Mouse (Mus musculus) myocyte (in vitro differentiated cells): Measurements from ENCODE around the gene 9230102O04Rik. TPM values are rescaled to one million over a fixed set of nuclear protein-coding genes. Genes with fewer than 3 reads are reported as not detected.

Experiments
- H3K27me3 ChIP-seq: one replicate; pipeline ENCODE4 v1.6.1; 2011; ENCODE audit not compliant: control insufficient read depth, insufficient read depth, insufficient read length
- H3K36me3 ChIP-seq: one replicate; pipeline ENCODE4 v1.6.1; 2011; ENCODE audit not compliant: control insufficient read depth, insufficient read depth
- H3K4me2 ChIP-seq: one replicate; pipeline ENCODE4 v1.6.1; 2011; ENCODE audit warnings: low read depth, control low read depth
- H3K4me3 ChIP-seq: one replicate; pipeline ENCODE4 v1.5.1; 2011; ENCODE audit warnings: mild to moderate bottlenecking, control low read depth, moderate library complexity
- H3K79me2 ChIP-seq: one replicate; pipeline ENCODE4 v1.6.1; 2011; ENCODE audit not compliant: control insufficient read depth, insufficient read depth
- H3ac ChIP-seq: one replicate; pipeline ENCODE4 v1.6.1; 2011; ENCODE audit not compliant: control insufficient read depth, insufficient read length
- CEBPB ChIP-seq: IDR thresholded peaks from 2 replicates; pipeline ENCODE4 v1.6.1; 2011; ENCODE audit warnings: mild to moderate bottlenecking, moderate library complexity; ENCODE audit not compliant: poor library complexity, insufficient read depth, severe bottlenecking
- E2F4 ChIP-seq: IDR thresholded peaks from one replicate; pipeline ENCODE4 v1.6.1; 2011; ENCODE audit warnings: mild to moderate bottlenecking, control low read depth, moderate library complexity; ENCODE audit not compliant: insufficient read depth
- MAX ChIP-seq: IDR thresholded peaks from one replicate; pipeline ENCODE4 v1.6.1; 2011; ENCODE audit warnings: low read depth, mild to moderate bottlenecking, control low read depth
- MYOD1 ChIP-seq, 3 experiments: IDR thresholded peaks; one replicate each; pipeline ENCODE4 v1.6.1; 2011; ENCODE audit warnings: control low read depth in 2 of 3, low read depth in 2 of 3, mild to moderate bottlenecking in 2 of 3, moderate library complexity in 1 of 3; ENCODE audit not compliant: insufficient read length in 2 of 3, control insufficient read depth in 1 of 3
- MYOG ChIP-seq, 3 experiments: IDR thresholded peaks; one replicate each; pipeline ENCODE4 v1.6.1; 2011; ENCODE audit warnings: control low read depth in 2 of 3, low read depth in 2 of 3, mild to moderate bottlenecking in 2 of 3; ENCODE audit not compliant: insufficient read length in 2 of 3, control insufficient read depth in 1 of 3, insufficient read depth in 1 of 3
- POLR2A ChIP-seq: IDR thresholded peaks from one replicate; pipeline ENCODE4 v1.6.1; 2011; ENCODE audit warnings: low read depth, mild to moderate bottlenecking, control low read depth, moderate library complexity; ENCODE audit not compliant: insufficient read length
- POLR2AphosphoS2 ChIP-seq: IDR thresholded peaks from one replicate; pipeline ENCODE4 v1.6.1; 2011; ENCODE audit warnings: low read depth, control low read depth; ENCODE audit not compliant: insufficient read length
- REST ChIP-seq: IDR thresholded peaks from one replicate; pipeline ENCODE4 v1.6.1; 2011; ENCODE audit warnings: mild to moderate bottlenecking, control low read depth, moderate library complexity; ENCODE audit not compliant: insufficient read depth, insufficient read length
- SRF ChIP-seq: IDR thresholded peaks from one replicate; pipeline ENCODE4 v1.6.1; 2011; ENCODE audit warnings: low read depth; ENCODE audit not compliant: control insufficient read depth, insufficient read length
- TCF12 ChIP-seq: IDR thresholded peaks from one replicate; pipeline ENCODE4 v1.6.1; 2011; ENCODE audit warnings: mild to moderate bottlenecking, control low read depth; ENCODE audit not compliant: poor library complexity, insufficient read depth, severe bottlenecking
- TCF3 ChIP-seq: IDR thresholded peaks from one replicate; pipeline ENCODE4 v1.6.1; 2011; ENCODE audit warnings: low read depth, control low read depth; ENCODE audit not compliant: insufficient read length
- USF1 ChIP-seq: IDR thresholded peaks from one replicate; pipeline ENCODE4 v1.6.1; 2011; ENCODE audit warnings: low read depth, mild to moderate bottlenecking, control low read depth, moderate library complexity
- polyA plus RNA-seq: library from polyadenylated mRNA; unstranded; fragments of >200 nt; fragmentation: generic; extraction: Trizol; gene quantifications from one replicate; pipeline ENCODE4 v1.2.1, GENCODE M21; 2012; ENCODE audit warnings: missing spikeins

Gene 9230102O04Rik
- polyA plus RNA-seq, 1 experiment, result not detected

DNA sequence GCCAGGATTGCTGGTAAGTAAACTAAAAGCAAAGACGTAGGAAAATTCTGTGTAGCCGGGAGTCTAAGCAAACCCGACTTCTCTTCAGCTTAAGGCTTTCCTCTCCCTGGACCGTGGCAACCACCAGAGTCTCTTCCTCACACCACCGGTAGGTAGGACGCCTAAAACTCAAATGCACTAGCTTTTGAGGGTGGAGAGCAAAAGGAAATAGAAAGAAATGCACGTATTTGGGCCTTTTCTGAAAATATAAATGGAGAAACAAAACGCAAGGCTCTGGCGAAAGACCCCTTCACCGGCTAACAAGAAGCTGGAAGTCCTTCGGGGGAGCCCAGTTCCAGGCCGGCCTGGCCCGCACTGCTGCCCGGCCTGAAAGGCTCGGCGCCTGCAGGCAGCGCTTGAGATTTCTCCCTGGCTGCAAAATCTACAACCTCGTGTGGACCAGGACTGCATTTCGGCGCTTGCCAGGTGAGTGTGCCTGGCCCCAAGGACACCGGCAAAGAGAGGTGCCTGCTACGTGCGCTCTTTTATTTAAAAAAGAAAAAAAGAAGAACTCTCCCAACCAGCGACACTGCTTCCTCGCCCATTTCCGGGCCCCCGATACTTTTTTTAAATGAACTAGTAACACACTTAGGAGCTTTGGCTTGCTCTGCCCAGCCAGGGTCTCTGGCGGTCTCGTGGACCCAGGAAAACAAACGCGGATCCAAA lies 12.6 kb downstream of the 9230102O04Rik start:
- peak overlapping the region; percentile 84 for H3K4me2 ChIP-seq
- TF ChIP-seq POLR2AphosphoS2 (no peak), TCF3 (no peak), MYOG (IDR thresholded peaks at IDR 0.05; ENCODE audit: control insufficient read depth in 1 of 3, insufficient read depth in 1 of 3, insufficient read length in 2 of 3, low read depth in 2 of 3) (no peak), REST (no peak), TCF12 (no peak), MYOD1 (IDR thresholded peaks at IDR 0.05; ENCODE audit: control insufficient read depth in 1 of 3, insufficient read length in 2 of 3, low read depth in 2 of 3) (no peak)
- peaks cover 8% of the 10 kb centered on the region for H3K79me2 ChIP-seq
- H3K27me3 ChIP-seq, result no peaks in the 10 kb centered on the region
- peaks cover 11% of the 10 kb centered on the region for H3K36me3 ChIP-seq
- peak overlapping the region; percentile 74 for H3K4me3 ChIP-seq
- peak overlapping the region; percentile 20 for H3ac ChIP-seq

DNA sequence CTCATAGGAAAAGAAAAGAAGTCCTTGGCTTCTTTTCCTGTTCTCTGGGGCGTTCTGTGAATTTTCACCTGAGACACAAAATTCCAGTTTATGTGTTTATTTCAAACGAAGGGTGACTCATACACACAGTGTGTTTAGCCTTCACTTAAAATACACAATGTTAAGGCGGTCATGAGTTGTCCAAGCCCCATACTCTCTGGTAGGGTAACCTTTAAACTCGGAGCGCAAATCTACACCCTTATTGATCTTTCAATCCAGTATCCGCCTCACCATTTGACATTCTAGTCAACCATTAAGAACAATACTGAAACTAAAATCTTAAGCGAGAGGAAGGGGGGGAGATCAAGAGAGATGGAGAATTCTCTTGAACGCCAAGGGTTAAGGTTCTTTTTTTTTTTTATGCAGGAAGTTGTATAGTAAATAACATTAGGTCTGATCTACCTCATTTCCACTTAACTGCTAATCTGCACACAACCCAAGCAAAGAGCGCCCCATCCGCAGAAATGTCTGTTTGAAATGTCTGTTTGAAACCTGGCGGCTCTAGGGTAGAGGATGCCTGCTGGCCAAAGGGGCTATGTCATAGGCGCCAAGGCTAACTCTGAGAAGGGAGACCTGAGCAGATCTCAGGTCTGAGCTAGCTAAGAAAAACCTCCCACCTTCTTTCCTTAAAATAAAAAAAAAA lies 13.5 kb downstream of the 9230102O04Rik start:
- H3K36me3 ChIP-seq, result peaks cover 13% of the 10 kb centered on the region
- peaks cover 8% of the 10 kb centered on the region for H3K79me2 ChIP-seq
- H3ac ChIP-seq, result no peak overlapping the region
- no peak for TF ChIP-seq REST
- no peak for TF ChIP-seq USF1
- TF ChIP-seq MAX, result no peak
- no peak for TF ChIP-seq POLR2A
- no peak for TF ChIP-seq TCF3
- TF ChIP-seq SRF, result no peak
- TF ChIP-seq E2F4, result no peak
- TF ChIP-seq MYOD1 (IDR thresholded peaks at IDR 0.05; ENCODE audit: control insufficient read depth in 1 of 3, insufficient read length in 2 of 3, low read depth in 2 of 3), result no peak
- no peak for TF ChIP-seq TCF12
- no peak for TF ChIP-seq CEBPB
- TF ChIP-seq POLR2AphosphoS2, result no peak
- TF ChIP-seq MYOG (IDR thresholded peaks at IDR 0.05; ENCODE audit: control insufficient read depth in 1 of 3, insufficient read depth in 1 of 3, insufficient read length in 2 of 3, low read depth in 2 of 3), result no peak
- H3K4me2 ChIP-seq, result peak overlapping the region; percentile 84
- H3K4me3 ChIP-seq, result peak overlapping the region; percentile 74
- no peaks in the 10 kb centered on the region for H3K27me3 ChIP-seq

DNA sequence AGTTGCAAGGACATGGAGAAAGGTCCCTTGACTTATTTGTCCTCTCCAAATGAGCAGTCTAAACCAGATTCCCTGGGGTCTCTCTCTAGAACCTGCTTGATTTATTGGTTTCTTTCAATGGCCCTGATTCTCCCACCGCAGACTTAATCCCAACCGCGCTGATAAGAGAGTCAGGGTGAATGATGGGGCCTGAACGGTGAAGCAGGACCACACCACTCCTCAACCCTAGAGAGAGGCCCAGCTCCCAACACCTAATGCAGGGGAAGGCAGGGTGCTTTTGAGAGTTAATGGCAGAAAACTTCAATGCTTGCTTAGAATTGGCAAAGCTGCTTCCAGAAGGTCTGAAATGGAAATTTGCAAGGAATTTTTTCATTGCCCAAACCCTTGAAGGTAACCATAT lies 14.1 kb downstream of the 9230102O04Rik start:
- Histone ChIP-seq H3K4me3 (no peak overlapping the region), H3K36me3 (peaks cover 13% of the 10 kb centered on the region), H3K4me2 (no peak overlapping the region), H3K27me3 (no peaks in the 10 kb centered on the region), H3ac (no peak overlapping the region), H3K79me2 (peaks cover 8% of the 10 kb centered on the region)
- TF ChIP-seq TCF3, result no peak
- TF ChIP-seq TCF12, result no peak
- TF ChIP-seq CEBPB, result no peak
- no peak for TF ChIP-seq POLR2AphosphoS2
- no peak for TF ChIP-seq MYOG (IDR thresholded peaks at IDR 0.05; ENCODE audit: control insufficient read depth in 1 of 3, insufficient read depth in 1 of 3, insufficient read length in 2 of 3, low read depth in 2 of 3)
- TF ChIP-seq MAX, result no peak
- no peak for TF ChIP-seq MYOD1 (IDR thresholded peaks at IDR 0.05; ENCODE audit: control insufficient read depth in 1 of 3, insufficient read length in 2 of 3, low read depth in 2 of 3)

DNA sequence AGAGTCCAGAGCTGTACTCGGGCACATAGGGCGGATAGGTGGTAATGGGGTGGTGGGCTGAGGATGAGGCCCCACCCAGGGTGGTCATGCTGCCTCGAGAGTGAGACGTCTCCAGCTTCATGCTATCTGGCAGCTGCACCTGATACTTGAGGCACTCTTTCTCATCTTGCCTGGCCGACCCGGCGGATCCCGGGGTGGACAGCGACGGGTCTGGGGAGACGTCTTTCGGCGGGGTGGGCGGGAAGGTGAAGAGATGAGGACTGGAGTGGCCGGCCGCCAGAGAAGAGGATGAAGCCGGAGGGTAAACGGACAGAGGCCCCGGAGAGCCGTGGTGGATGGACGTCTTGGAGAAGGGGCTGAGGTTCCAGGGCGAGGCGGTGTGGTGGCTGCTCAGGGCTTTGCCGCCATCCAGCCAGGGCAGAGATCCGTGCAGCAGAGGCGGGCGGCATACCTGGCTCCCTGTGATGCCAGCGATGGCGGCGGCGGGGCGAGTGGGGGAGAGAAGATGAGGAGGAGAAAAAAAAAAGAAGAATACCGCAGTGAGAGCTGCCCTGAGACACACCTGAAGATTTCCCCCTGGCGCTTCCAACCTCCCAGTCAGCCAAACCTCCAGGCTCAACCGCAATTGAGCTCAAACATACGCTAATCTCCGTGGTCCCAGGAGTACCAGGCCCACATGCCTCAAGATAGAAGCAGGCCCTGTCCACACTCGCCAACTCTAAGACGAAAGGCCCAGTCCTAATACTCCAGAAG lies 14.7 kb downstream of the 9230102O04Rik start:
- no peak overlapping the region for H3K4me3 ChIP-seq
- H3ac ChIP-seq, result no peak overlapping the region
- H3K79me2 ChIP-seq, result peaks cover 8% of the 10 kb centered on the region
- no peaks in the 10 kb centered on the region for H3K27me3 ChIP-seq
- no peak overlapping the region for H3K4me2 ChIP-seq
- TF ChIP-seq POLR2AphosphoS2 (no peak), CEBPB (no peak), MYOD1 (IDR thresholded peaks at IDR 0.05; ENCODE audit: control insufficient read depth in 1 of 3, insufficient read length in 2 of 3, low read depth in 2 of 3) (no peak), E2F4 (no peak), MYOG (IDR thresholded peaks at IDR 0.05; ENCODE audit: control insufficient read depth in 1 of 3, insufficient read depth in 1 of 3, insufficient read length in 2 of 3, low read depth in 2 of 3) (no peak), REST (no peak), TCF12 (no peak), TCF3 (no peak), POLR2A (no peak), USF1 (no peak), MAX (no peak), SRF (no peak)
- H3K36me3 ChIP-seq, result peaks cover 16% of the 10 kb centered on the region
